Mouse (Mus musculus) heart, embryonic 14.5 days (tissue): Measurements from ENCODE around the gene Selenoo. TPM values are rescaled to one million over a fixed set of nuclear protein-coding genes. Genes with fewer than 3 reads are reported as not detected.

ENCODE experiments used
- ATAC-seq: fragments of 200-750 bp; cut with Nextera tagmentation; 2 replicates; pipeline ENCODE4 v1.8.0; 2017; ENCODE audit warnings: low read depth, moderate TSS enrichment; ENCODE audit not compliant: insufficient number of reproducible peaks, insufficient read depth, low FRiP score
- H3K27ac ChIP-seq, 2 experiments: fragments of 200-500 bp in 1 of 2; fragments of 300-500 bp in 1 of 2; sonication (generic) in 1 of 2; replicated peaks in 1 of 2; 2 replicates each; pipeline ENCODE4 v1.5.1; 2012 to 2014; ENCODE audit warnings: low read depth in 2 of 2, low read length in 2 of 2, control low read depth in 1 of 2, mild to moderate bottlenecking in 1 of 2, mixed read lengths in 1 of 2; ENCODE audit not compliant: control insufficient read depth in 1 of 2, insufficient read depth in 1 of 2
- H3K27me3 ChIP-seq: fragments of 300-500 bp; sonication (generic); 2 replicates; pipeline ENCODE4 v1.6.1; 2014; ENCODE audit warnings: mild to moderate bottlenecking, low read length, control low read depth; ENCODE audit not compliant: control insufficient read depth, insufficient read depth
- H3K36me3 ChIP-seq: fragments of 300-500 bp; sonication (generic); 2 replicates; pipeline ENCODE4 v1.6.1; 2014; ENCODE audit warnings: mild to moderate bottlenecking, control low read depth, low read length, mixed read lengths; ENCODE audit not compliant: control insufficient read depth, insufficient read depth
- H3K4me1 ChIP-seq, 2 experiments: fragments of 200-500 bp in 1 of 2; fragments of 300-500 bp in 1 of 2; sonication (generic) in 1 of 2; 2 replicates each; pipeline ENCODE4 v1.6.1; 2012 to 2014; ENCODE audit warnings: low read length in 2 of 2, control low read depth in 1 of 2, mixed read lengths in 1 of 2; ENCODE audit not compliant: control insufficient read depth in 2 of 2, insufficient read depth in 2 of 2
- H3K4me2 ChIP-seq: fragments of 300-500 bp; sonication (generic); 2 replicates; pipeline ENCODE4 v1.6.1; 2014; ENCODE audit warnings: mild to moderate bottlenecking, low read length
- H3K4me3 ChIP-seq, 2 experiments: fragments of 200-500 bp in 1 of 2; fragments of 300-500 bp in 1 of 2; sonication (generic) in 1 of 2; 2 replicates each; pipeline ENCODE4 v1.5.1; 2012 to 2014; ENCODE audit warnings: low read length in 2 of 2, mild to moderate bottlenecking in 2 of 2, control low read depth in 1 of 2, low read depth in 1 of 2, moderate library complexity in 1 of 2; ENCODE audit not compliant: control insufficient read depth in 1 of 2, insufficient read depth in 1 of 2
- H3K9ac ChIP-seq: fragments of 300-500 bp; sonication (generic); 2 replicates; pipeline ENCODE4 v1.6.1; 2014; ENCODE audit warnings: mild to moderate bottlenecking, low read length
- H3K9me3 ChIP-seq: fragments of 300-500 bp; sonication (generic); 2 replicates; pipeline ENCODE4 v1.6.1; 2016; ENCODE audit warnings: low read length, control low read depth; ENCODE audit not compliant: control insufficient read depth
- WGBS: fragments of 180-500 bp; shearing (Covaris S2); extraction: QIAGEN DNeasy Blood & Tissue Kit; methylation state at CpG from one replicate; pipeline ENCODE4 v1.1.7; 2014; 5-methylcytosine and 5-hydroxymethylcytosine counted together
- polyA plus RNA-seq: library from polyadenylated mRNA; unstranded; fragments of >200 nt; fragmentation: Nextera tagmentation; extraction: Ambion mirVana; gene quantifications from 2 replicates; pipeline ENCODE4 v1.2.1, GENCODE M21; 2014

Gene Selenoo
- polyA plus RNA-seq, 1 experiment from 2014 or later = 16.4 TPM

DNA sequence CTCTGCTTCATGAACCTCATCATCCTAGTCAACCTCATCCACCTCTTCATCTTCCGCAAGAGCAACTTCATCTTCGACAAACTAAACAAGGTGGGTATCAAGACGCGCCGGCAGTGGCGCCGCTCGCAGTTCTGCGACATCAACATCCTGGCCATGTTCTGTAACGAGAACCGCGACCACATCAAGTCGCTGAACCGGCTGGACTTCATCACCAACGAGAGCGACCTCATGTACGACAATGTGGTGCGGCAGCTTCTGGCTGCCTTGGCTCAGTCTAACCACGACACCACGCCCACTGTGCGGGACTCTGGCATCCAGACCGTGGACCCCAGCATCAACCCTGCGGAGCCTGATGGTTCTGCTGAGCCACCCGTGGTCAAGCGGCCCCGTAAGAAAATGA lies 20.7 kb upstream of the Selenoo start:
- no peak overlapping the region for H3K27ac ChIP-seq
- H3K9me3 ChIP-seq = no peaks in the 10 kb centered on the region
- H3K36me3 ChIP-seq = no peaks in the 10 kb centered on the region
- 37% methylated on average over 26 of the region's 26 CpGs for WGBS
- H3K9ac ChIP-seq = no peak overlapping the region
- peak overlapping the region; percentile 55 for H3K4me2 ChIP-seq
- peaks cover 42% of the 10 kb centered on the region for H3K27me3 ChIP-seq
- H3K4me1 ChIP-seq = peaks cover 5 to 15% of the 10 kb centered on the region in 2 experiments
- H3K4me3 ChIP-seq = peak overlapping the region in 1 of 2 experiments; percentile 17; a peak in 1 of 4 replicates
- ATAC-seq = no peak

DNA sequence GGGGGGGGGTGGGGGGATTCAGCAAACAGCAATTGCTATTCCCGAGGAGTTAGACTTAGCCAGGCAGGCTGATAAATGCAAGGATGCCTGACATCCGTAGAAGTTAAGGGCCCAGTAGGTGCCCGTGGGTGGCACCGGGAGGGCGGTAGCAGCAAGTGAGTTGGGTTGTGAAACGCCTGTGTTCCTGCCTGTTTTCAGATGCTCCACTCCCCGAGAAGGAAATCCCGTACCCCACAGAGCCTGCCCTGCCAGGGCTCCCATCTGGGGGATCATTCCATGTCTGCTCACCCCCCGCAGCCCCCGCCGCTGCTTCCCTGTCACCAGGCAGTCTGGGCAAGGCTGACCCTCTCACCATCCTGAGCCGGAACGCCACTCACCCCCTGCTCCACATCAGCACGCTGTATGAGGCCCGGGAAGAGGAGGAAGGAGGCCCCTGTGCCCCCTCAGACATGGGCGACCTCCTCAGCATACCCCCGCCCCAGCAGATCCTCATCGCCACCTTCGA lies 19.5 kb upstream of the Selenoo start:
- H3K4me2 ChIP-seq = no peak overlapping the region
- no peak overlapping the region for H3K9ac ChIP-seq
- no peak; the same call in 1 of the 2 replicates for ATAC-seq

DNA sequence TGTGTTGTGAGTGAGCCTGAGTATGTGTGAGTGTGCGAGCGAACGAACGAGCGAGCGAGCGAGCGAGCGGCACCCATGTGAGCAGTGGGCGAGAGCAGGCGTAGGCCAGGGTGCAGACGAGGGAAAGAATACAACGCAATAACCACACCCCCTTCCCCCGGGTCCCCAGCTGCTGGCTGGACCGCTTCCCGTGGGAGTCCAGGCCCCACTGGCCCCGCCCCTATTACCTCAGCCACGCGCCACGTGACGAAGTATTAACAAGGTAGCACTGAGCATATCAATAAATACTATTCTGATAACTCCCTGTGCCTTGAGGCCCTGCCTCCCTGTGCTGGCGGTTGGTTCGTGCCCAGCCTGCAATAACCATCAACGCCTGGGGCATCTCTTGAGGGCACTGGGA lies 18.3 kb upstream of the Selenoo start:
- Histone ChIP-seq H3K4me3 (no peak overlapping the region), H3K4me2 (no peak overlapping the region), H3K36me3 (no peaks in the 10 kb centered on the region), H3K9ac (0 out of 2 replicates have a peak overlapping the region, but pooled peaks have one; percentile 8), H3K9me3 (no peaks in the 10 kb centered on the region), H3K27ac (no peak overlapping the region; a peak in 1 of 4 replicates), H3K4me1 (peaks cover 23 to 33% of the 10 kb centered on the region in 2 experiments), H3K27me3 (peaks cover 36% of the 10 kb centered on the region)
- ATAC-seq = no peak
- WGBS = 70% methylated on average over 24 of the region's 24 CpGs

More for the DNA sequence above, 19.5 kb upstream of the Selenoo start:
- H3K9me3 ChIP-seq = no peaks in the 10 kb centered on the region
- H3K36me3 ChIP-seq = no peaks in the 10 kb centered on the region
- peaks cover 14 to 24% of the 10 kb centered on the region in 2 experiments for H3K4me1 ChIP-seq
- no peak overlapping the region for H3K4me3 ChIP-seq
- H3K27me3 ChIP-seq = peaks cover 38% of the 10 kb centered on the region
- H3K27ac ChIP-seq = no peak overlapping the region
- WGBS = 85% methylated on average over 19 of the region's 19 CpGs

DNA sequence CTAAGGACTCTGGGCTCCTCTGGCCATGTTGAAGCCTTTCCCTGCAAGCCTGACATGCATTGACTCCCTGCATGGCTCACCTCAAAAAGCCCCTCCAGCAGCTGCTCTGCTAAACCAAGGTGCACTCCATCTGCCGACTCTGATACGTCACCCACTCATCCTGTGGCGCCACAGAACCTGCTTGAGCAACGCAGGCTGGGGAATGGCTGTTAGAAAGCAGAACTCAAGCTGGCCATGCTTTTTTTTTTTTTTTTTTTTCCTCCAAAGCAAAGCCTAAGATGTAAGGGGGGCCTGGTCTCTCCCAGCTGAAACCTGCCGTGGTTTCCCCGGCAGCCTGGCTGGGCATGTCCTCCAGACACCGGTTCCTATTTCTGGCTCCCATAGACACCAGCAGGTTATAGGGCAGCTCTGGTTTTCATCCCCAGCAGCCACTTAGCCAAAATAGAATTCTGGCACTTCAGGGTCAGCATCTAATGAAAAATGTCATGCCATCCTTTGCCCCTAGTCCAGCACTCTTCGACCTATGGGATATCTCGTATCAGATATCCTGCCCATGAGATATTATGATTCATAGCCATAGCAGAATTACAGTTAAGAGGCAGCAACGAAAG lies 14.8 kb upstream of the Selenoo start:
- ATAC-seq = no peak
- 0 out of 2 replicates have a peak, but pooled peaks cover 4% of the 10 kb centered on the region for H3K36me3 ChIP-seq
- peaks cover 34 to 51% of the 10 kb centered on the region in 2 experiments for H3K4me1 ChIP-seq
- H3K9ac ChIP-seq = peak overlapping the region; percentile 96; the same call in 1 of the 2 replicates
- H3K4me3 ChIP-seq = peak overlapping the region in 1 of 2 experiments; percentile 92; a peak in 2 of 4 replicates
- peak overlapping the region; percentile 83 for H3K4me2 ChIP-seq
- 27% methylated on average over 10 of the region's 10 CpGs for WGBS
- H3K27ac ChIP-seq = peak overlapping the region; percentile 91 to 96
- H3K9me3 ChIP-seq = no peaks in the 10 kb centered on the region
- peaks cover 3% of the 10 kb centered on the region; the same call in 1 of the 2 replicates for H3K27me3 ChIP-seq

DNA sequence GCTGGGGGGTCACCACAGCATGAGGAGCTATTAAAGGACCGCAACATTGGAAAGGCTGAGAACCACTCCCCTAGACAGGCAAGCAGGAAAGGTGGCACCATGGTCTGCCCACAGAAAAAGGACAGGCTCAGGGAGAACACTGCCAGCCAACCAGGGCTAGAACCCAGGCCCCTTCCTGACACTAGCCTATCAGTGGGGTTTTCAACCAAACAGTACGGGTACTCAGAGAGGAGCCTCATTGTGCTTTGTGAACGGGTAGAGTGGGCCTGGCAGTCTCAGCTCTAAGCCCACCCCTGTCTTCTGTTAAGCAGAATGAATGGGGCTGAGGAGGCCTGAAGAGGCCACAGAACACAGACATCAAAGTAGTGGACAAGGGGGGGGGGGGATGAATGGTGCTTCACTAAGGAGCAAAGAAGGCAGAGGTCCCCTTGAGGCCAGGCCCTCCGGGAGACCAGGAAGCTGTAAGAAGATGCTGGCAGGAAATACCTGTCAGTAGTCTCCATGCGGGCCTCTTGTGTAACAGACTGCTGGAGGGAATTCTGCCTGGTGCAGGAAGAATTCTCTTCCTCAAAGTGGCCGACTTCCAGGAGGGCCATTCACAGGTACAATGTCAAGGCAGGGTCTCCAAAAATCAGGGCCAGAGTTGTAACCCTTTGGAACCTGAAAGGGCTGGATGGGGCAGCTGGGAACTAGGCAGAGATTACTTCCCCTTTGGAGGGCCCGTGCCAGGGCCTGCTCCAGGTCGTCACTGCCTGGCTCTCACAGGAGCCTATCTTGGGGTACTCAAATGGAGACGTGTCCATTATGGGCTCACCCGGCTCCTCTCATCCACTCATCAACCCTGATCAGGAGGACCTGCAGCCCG lies 14.0 kb upstream of the Selenoo start, which contains the start of gene Trabd:
TSS of gene Trabd (plus strand) at position 512 of the 865 bp plus-strand sequence.
- 12% methylated on average over 11 of the region's 11 CpGs for WGBS
- ATAC-seq = 0 out of 2 replicates have a peak, but pooled peaks have one; percentile 1

DNA sequence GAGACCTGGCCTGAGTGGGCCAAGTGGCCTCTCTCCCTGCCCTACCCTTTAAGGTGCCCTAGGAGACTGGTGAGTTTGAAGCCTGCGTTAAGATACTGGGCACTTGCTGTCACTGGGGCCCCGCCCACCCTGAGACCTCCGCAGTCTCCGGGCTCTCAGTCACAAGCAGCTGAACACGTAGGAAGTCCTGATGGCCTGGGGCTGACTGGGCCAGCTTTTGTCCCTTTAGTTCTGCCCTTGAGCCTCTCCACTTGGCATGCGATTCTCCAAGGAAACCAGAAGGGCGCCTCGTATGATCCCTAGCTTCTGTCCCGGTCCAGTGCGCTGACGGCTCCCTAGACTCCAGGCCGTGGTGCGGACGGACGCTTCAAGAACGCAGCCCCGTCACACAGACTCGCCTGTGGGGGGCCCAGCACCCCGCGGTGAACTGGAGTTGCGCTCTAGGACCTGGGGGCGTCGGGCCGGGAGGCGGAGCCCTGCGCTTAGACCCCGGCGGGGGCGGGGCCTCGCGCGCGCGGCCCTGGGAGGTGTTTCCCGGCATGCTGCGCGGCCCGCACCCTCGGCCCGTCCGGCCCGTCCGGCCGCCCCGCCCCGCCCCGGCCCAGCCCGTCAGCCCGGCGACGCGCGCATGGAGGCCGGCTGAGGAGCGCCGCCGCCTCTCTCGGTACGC lies 13.3 kb upstream of the Selenoo start:
- Histone ChIP-seq H3K27me3 (no peaks in the 10 kb centered on the region), H3K9me3 (no peaks in the 10 kb centered on the region), H3K27ac (peak overlapping the region; percentile 91 to 96), H3K4me1 (peaks cover 34 to 48% of the 10 kb centered on the region in 2 experiments), H3K4me2 (peak overlapping the region; percentile 83), H3K36me3 (peaks cover 12% of the 10 kb centered on the region), H3K9ac (peak overlapping the region; percentile 96), H3K4me3 (peak overlapping the region; percentile 82 to 92)
- WGBS = 0% methylated on average over 47 of the region's 59 CpGs
- peak; percentile 88 for ATAC-seq

More for the DNA sequence above, 14.0 kb upstream of the Selenoo start, which contains the start of gene Trabd:
- Histone ChIP-seq H3K4me3 (peak within 1 kb of the TSS; percentile 82 to 92), H3K9ac (peak within 1 kb of the TSS; percentile 96), H3K9me3 (no peaks in the 10 kb centered on the region), H3K27me3 (no peaks in the 10 kb centered on the region), H3K27ac (peak within 1 kb of the TSS; percentile 91 to 96), H3K36me3 (peaks cover 11% of the 10 kb centered on the region), H3K4me1 (peaks cover 34 to 51% of the 10 kb centered on the region in 2 experiments), H3K4me2 (peak within 1 kb of the TSS; percentile 83)
